Mouse (Mus musculus) forebrain, postnatal 0 days (tissue): ENCODE results near the gene Ugt1a5. TPM values are rescaled to one million over a fixed set of nuclear protein-coding genes. Genes with fewer than 3 reads are reported as not detected.

ENCODE experiments used
- ATAC-seq: fragments of 200-750 bp; cut with Nextera tagmentation; 2 replicates; pipeline ENCODE4 v1.8.0; 2017; ENCODE audit warnings: mild to moderate bottlenecking, moderate library complexity
- DNase-seq: peaks from one replicate; pipeline ENCODE4 v3.0.0-alpha.2; 2015
- H3K27ac ChIP-seq: fragments of 300-500 bp; sonication (generic); 2 replicates; pipeline ENCODE4 v1.5.1; 2014; ENCODE audit warnings: low read depth, mild to moderate bottlenecking, antibody characterized with exemption, low read length, moderate library complexity, mixed read lengths
- H3K27me3 ChIP-seq: fragments of 300-500 bp; sonication (generic); 2 replicates; pipeline ENCODE4 v1.6.1; 2014; ENCODE audit warnings: mild to moderate bottlenecking, low read length, mixed read lengths; ENCODE audit not compliant: insufficient read depth
- H3K36me3 ChIP-seq: fragments of 300-500 bp; sonication (generic); 2 replicates; pipeline ENCODE4 v1.6.1; 2014; ENCODE audit warnings: mild to moderate bottlenecking, moderate library complexity; ENCODE audit not compliant: insufficient read depth
- H3K4me1 ChIP-seq: fragments of 300-500 bp; sonication (generic); 2 replicates; pipeline ENCODE4 v1.6.1; 2014; ENCODE audit warnings: antibody characterized with exemption; ENCODE audit not compliant: insufficient read depth
- H3K4me2 ChIP-seq: fragments of 300-500 bp; sonication (generic); 2 replicates; pipeline ENCODE4 v1.6.1; 2014; ENCODE audit warnings: low read depth, mild to moderate bottlenecking, moderate library complexity
- H3K4me3 ChIP-seq: fragments of 300-500 bp; sonication (generic); 2 replicates; pipeline ENCODE4 v1.5.1; 2014; ENCODE audit warnings: low read depth, low read length, mixed read lengths
- H3K9ac ChIP-seq: fragments of 300-500 bp; sonication (generic); 2 replicates; pipeline ENCODE4 v1.6.1; 2014; ENCODE audit warnings: mild to moderate bottlenecking
- H3K9me3 ChIP-seq: fragments of 300-500 bp; sonication (generic); 2 replicates; pipeline ENCODE4 v1.6.1; 2016; ENCODE audit warnings: low read length
- CTCF ChIP-seq: sonication (generic); IDR thresholded peaks from 2 replicates; pipeline ENCODE4 v1.5.1; 2016; ENCODE audit warnings: antibody characterized with exemption, control low read depth, low read depth
- WGBS: fragments of 180-500 bp; shearing (Covaris S2); extraction: QIAGEN DNeasy Blood & Tissue Kit; methylation state at CpG from one replicate; pipeline ENCODE4 v1.1.7; 2014; 5-methylcytosine and 5-hydroxymethylcytosine counted together
- polyA plus RNA-seq: library from polyadenylated mRNA; unstranded; fragments of >200 nt; fragmentation: Nextera tagmentation; extraction: Ambion mirVana; gene quantifications from 2 replicates; pipeline ENCODE4 v1.2.1, GENCODE M21; 2015
- total RNA-seq: library from RNA; depleted of rRNA; stranded (reverse); fragments of >200 nt; gene quantifications from 2 replicates; pipeline ENCODE4 v1.2.3, GENCODE M21; 2014; rRNA removed

The Ugt1a5 gene
- total and polyA plus RNA-seq, 2 experiments from 2014 or later = not detected

- H3K9me3 ChIP-seq = no peaks in the 10 kb centered on the region
- no peak overlapping the region for H3K9ac ChIP-seq
- TF ChIP-seq CTCF = no peak
- no peak overlapping the region for H3K4me3 ChIP-seq
- H3K27ac ChIP-seq = no peak overlapping the region
- DNase-seq = no peak
- H3K4me1 ChIP-seq = no peaks in the 10 kb centered on the region
- ATAC-seq = no peak
- H3K27me3 ChIP-seq = no peaks in the 10 kb centered on the region
- WGBS = 88% methylated on average over 6 of the region's 6 CpGs
- H3K36me3 ChIP-seq = peaks cover 82% of the 10 kb centered on the region
- no peak overlapping the region for H3K4me2 ChIP-seq
Measured at GRCm38 (mm10) chr1:88268070-88268469, 102.3 kb downstream of the Ugt1a5 start.

Other genes starting within 250 kb of the Ugt1a5 start
- 15.4 and 19.0 TPM in 2 replicates for gene Usp40, start 157.5 kb upstream of the Ugt1a5 start, total RNA-seq
- 5.1 and 8.0 TPM in 2 replicates for gene Usp40, start 157.5 kb upstream of the Ugt1a5 start, polyA plus RNA-seq
- not detected in 2 replicates for gene Ugt1a10, start 110.6 kb upstream of the Ugt1a5 start, total RNA-seq
- gene Ugt1a10, start 110.6 kb upstream of the Ugt1a5 start, polyA plus RNA-seq = not detected in 2 replicates
- gene Ugt1a9, start 95.2 kb upstream of the Ugt1a5 start, total RNA-seq = not detected in 2 replicates
- gene Ugt1a9, start 95.2 kb upstream of the Ugt1a5 start, polyA plus RNA-seq = not detected in 2 replicates
- not detected in 2 replicates for gene Ugt1a8, start 78.2 kb upstream of the Ugt1a5 start, total RNA-seq
- not detected in 2 replicates for gene Ugt1a8, start 78.2 kb upstream of the Ugt1a5 start, polyA plus RNA-seq
- 1.2 and 1.9 TPM in 2 replicates for gene Ugt1a7c, start 71.0 kb upstream of the Ugt1a5 start, total RNA-seq
- gene Ugt1a7c, start 71.0 kb upstream of the Ugt1a5 start, polyA plus RNA-seq = 1.4 and 1.7 TPM in 2 replicates
- gene Ugt1a6b, start 62.8 kb upstream of the Ugt1a5 start, total RNA-seq = 2.0 and 2.5 TPM in 2 replicates
- gene Ugt1a6b, start 62.8 kb upstream of the Ugt1a5 start, polyA plus RNA-seq = 2.1 and 2.9 TPM in 2 replicates
- gene Ugt1a6a, start 31.2 kb upstream of the Ugt1a5 start, total RNA-seq = 0.69 and 2.0 TPM in 2 replicates
- gene Ugt1a6a, start 31.2 kb upstream of the Ugt1a5 start, polyA plus RNA-seq = 3.8 and 5.1 TPM in 2 replicates
- gene Ugt1a2, start 34.6 kb downstream of the Ugt1a5 start, total RNA-seq = not detected in 2 replicates
- gene Ugt1a2, start 34.6 kb downstream of the Ugt1a5 start, polyA plus RNA-seq = not detected in 2 replicates
- 5.3 and 6.6 TPM in 2 replicates for gene Dnajb3, start 39.8 kb downstream of the Ugt1a5 start, total RNA-seq
- gene Dnajb3, start 39.8 kb downstream of the Ugt1a5 start, polyA plus RNA-seq = 10.7 and 12.4 TPM in 2 replicates
- gene Ugt1a1, start 45.9 kb downstream of the Ugt1a5 start, total RNA-seq = 0.14 TPM in 1 of 2 replicates, not detected in the other
- gene Ugt1a1, start 45.9 kb downstream of the Ugt1a5 start, polyA plus RNA-seq = not detected in 2 replicates
- gene Mroh2a, start 61.0 kb downstream of the Ugt1a5 start, total RNA-seq = 0.23 TPM in 1 of 2 replicates, not detected in the other
- gene Mroh2a, start 61.0 kb downstream of the Ugt1a5 start, polyA plus RNA-seq = 0.35 and 0.36 TPM in 2 replicates
- 77.6 and 88.0 TPM in 2 replicates for gene Hjurp, start 111.6 kb downstream of the Ugt1a5 start, total RNA-seq
- gene Hjurp, start 111.6 kb downstream of the Ugt1a5 start, polyA plus RNA-seq = 24.5 and 40.0 TPM in 2 replicates
- gene Trpm8, start 111.6 kb downstream of the Ugt1a5 start, total RNA-seq = 0.38 TPM in 2 replicates
- 0.19 and 0.36 TPM in 2 replicates for gene Trpm8, start 111.6 kb downstream of the Ugt1a5 start, polyA plus RNA-seq
- gene Spp2, start 240.9 kb downstream of the Ugt1a5 start, total RNA-seq = 1.3 TPM in 1 of 2 replicates, not detected in the other
- gene Spp2, start 240.9 kb downstream of the Ugt1a5 start, polyA plus RNA-seq = 0.52 and 1.2 TPM in 2 replicates